Mouse (Mus musculus) stomach, postnatal 0 days (tissue): ENCODE measurements around the gene Plekhm1. TPM values are rescaled to one million over a fixed set of nuclear protein-coding genes. Genes with fewer than 3 reads are reported as not detected.

ENCODE experiments used
- ATAC-seq: fragments of 200-750 bp; cut with Nextera tagmentation; 2 replicates; pipeline ENCODE4 v1.8.0; 2017; ENCODE audit not compliant: low FRiP score, low TSS enrichment
- DNase-seq: peaks from one replicate; pipeline ENCODE4 v3.0.0-alpha.2; 2016; ENCODE audit warnings: low spot score
- H3K27ac ChIP-seq: fragments of 300-500 bp; sonication (generic); replicated peaks from 2 replicates; pipeline ENCODE4 v1.5.1; 2014; ENCODE audit warnings: mild to moderate bottlenecking, control low read depth
- H3K27me3 ChIP-seq: fragments of 300-500 bp; sonication (generic); 2 replicates; pipeline ENCODE4 v1.6.1; 2014; ENCODE audit warnings: low read length; ENCODE audit not compliant: control insufficient read depth, insufficient read depth
- H3K36me3 ChIP-seq: fragments of 300-500 bp; sonication (generic); 2 replicates; pipeline ENCODE4 v1.6.1; 2014; ENCODE audit warnings: low read length, mixed read lengths; ENCODE audit not compliant: control insufficient read depth, insufficient read depth
- H3K4me1 ChIP-seq: fragments of 300-500 bp; sonication (generic); replicated peaks from 2 replicates; pipeline ENCODE4 v1.6.1; 2014; ENCODE audit warnings: antibody characterized with exemption; ENCODE audit not compliant: control insufficient read depth, insufficient read depth
- H3K4me2 ChIP-seq: fragments of 300-500 bp; sonication (generic); replicated peaks from 2 replicates; pipeline ENCODE4 v1.6.1; 2014; ENCODE audit warnings: low read depth, mild to moderate bottlenecking, control low read depth, moderate library complexity
- H3K4me3 ChIP-seq: fragments of 300-500 bp; sonication (generic); 2 replicates; pipeline ENCODE4 v1.5.1; 2014; ENCODE audit warnings: low read depth, low read length, control low read depth
- H3K9ac ChIP-seq: fragments of 300-500 bp; sonication (generic); 2 replicates; pipeline ENCODE4 v1.6.1; 2014; ENCODE audit warnings: mild to moderate bottlenecking, low read length, control low read depth, mixed read lengths
- H3K9me3 ChIP-seq: fragments of 300-500 bp; sonication (generic); 2 replicates; pipeline ENCODE4 v1.6.1; 2016; ENCODE audit warnings: low read length; ENCODE audit not compliant: control insufficient read depth
- CTCF ChIP-seq: IDR thresholded peaks from 2 replicates; pipeline ENCODE4 v1.5.1; 2016; ENCODE audit warnings: antibody characterized with exemption, low read depth, mild to moderate bottlenecking, moderate library complexity
- EP300 ChIP-seq: optimal IDR thresholded peaks from 2 replicates; pipeline ENCODE3; 2016; ENCODE audit warnings: antibody characterized with exemption
- WGBS: fragments of 180-500 bp; shearing (Covaris S2); extraction: QIAGEN DNeasy Blood & Tissue Kit; methylation state at CpG from one replicate; pipeline ENCODE4 v1.1.7; 2014; 5-methylcytosine and 5-hydroxymethylcytosine counted together
- polyA plus RNA-seq: library from polyadenylated mRNA; unstranded; fragments of >200 nt; fragmentation: Nextera tagmentation; extraction: Ambion mirVana; gene quantifications from 2 replicates; pipeline ENCODE4 v1.2.1, GENCODE M21; 2015

Plekhm1 gene
- polyA plus RNA-seq, 1 experiment from 2014 or later: 3.6 TPM

- peaks cover 2% of the 10 kb centered on the region; the same call in 1 of the 2 replicates for H3K4me1 ChIP-seq
- ATAC-seq (peak; percentile 31), DNase-seq (no peak)
- H3K36me3 ChIP-seq: 0 out of 2 replicates have a peak, but pooled peaks cover 2% of the 10 kb centered on the region
- peak overlapping the region; percentile 51 for H3K4me2 ChIP-seq
- H3K27me3 ChIP-seq: no peaks in the 10 kb centered on the region
- no peak overlapping the region; the same call in 1 of the 2 replicates for H3K9ac ChIP-seq
- no peak for TF ChIP-seq EP300
- TF ChIP-seq CTCF: no peak
- peak overlapping the region; percentile 84 for H3K27ac ChIP-seq
- no peaks in the 10 kb centered on the region for H3K9me3 ChIP-seq
- no peak overlapping the region for H3K4me3 ChIP-seq
- WGBS: 47% methylated on average over 19 of the region's 19 CpGs
These were observed 72.4 kb downstream of the Plekhm1 start for GRCm38 (mm10) chr11:103340130-103340529.

DNA sequence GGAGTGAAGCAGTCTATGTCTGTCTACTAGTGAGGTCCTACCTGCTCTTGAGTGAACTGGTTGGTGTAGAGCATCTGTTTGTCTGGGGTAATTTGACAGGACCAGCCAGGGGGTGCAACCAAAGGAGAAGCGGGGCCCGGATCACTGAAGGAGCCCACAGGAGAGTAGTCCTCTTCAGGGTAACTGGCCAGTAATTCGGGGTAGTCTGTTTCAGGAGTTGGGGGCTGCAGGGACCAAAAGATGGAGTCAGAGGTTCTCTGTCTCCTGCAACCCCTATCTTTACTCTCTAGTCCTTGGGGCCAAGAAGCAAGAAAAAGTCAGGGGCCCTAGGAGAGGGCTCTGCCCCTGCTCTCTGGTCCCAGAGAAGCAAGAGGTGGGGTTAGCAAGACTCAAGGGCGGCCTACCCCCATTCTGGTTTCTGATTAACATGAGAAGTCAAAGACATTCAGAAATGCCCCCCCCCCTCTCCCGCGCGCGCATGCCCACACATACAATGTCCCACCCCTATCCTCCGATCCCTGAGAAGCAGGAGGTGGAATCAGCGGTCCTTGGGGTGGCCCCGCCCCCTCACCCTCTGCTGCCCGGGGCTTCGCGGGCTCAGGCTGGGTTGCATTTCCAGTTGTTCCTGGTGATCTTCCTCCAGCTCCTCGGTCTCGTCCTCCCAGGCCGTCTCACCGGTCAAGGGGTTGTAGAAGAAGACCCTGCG lies 72.9 kb downstream of the Plekhm1 start:
- Histone ChIP-seq H3K9me3 (no peaks in the 10 kb centered on the region), H3K27me3 (no peaks in the 10 kb centered on the region), H3K4me1 (peaks cover 2% of the 10 kb centered on the region; the same call in 1 of the 2 replicates), H3K4me2 (peak overlapping the region; percentile 51), H3K9ac (no peak overlapping the region; the same call in 1 of the 2 replicates), H3K36me3 (0 out of 2 replicates have a peak, but pooled peaks cover 2% of the 10 kb centered on the region), H3K27ac (peak overlapping the region; percentile 84), H3K4me3 (no peak overlapping the region)
- DNase-seq (peak; percentile 73), ATAC-seq (0 out of 2 replicates have a peak, but pooled peaks have one; percentile 9)
- TF ChIP-seq EP300: no peak
- 42% methylated on average over 19 of the region's 19 CpGs for WGBS

DNA sequence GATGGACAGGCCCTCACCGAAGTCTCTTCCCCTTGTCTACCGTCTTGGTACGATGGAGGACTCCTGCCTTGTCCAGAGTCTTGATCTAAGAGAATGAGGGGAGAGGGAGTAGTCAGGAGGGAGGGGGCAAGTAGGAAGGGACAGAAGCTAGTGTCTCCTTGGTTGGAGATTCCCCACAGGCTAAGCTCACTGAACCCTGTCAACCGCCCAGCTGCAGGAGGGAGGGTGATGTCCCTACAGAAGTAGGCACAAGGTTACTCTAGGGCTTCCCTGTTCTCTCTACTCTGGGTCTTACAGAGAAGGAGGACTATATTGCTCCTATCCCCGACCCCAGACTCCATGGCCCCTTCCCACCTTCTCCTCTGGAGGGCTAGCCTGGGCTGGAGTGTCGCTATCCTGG lies 73.8 kb downstream of the Plekhm1 start:
- Histone ChIP-seq H3K27me3 (no peaks in the 10 kb centered on the region), H3K36me3 (0 out of 2 replicates have a peak, but pooled peaks cover 2% of the 10 kb centered on the region), H3K9me3 (no peaks in the 10 kb centered on the region), H3K9ac (no peak overlapping the region), H3K4me1 (peaks cover 2% of the 10 kb centered on the region; the same call in 1 of the 2 replicates), H3K27ac (no peak overlapping the region; the same call in none of the 2 replicates), H3K4me3 (no peak overlapping the region), H3K4me2 (no peak overlapping the region)
- DNase-seq (no peak), ATAC-seq (no peak)
- TF ChIP-seq EP300: no peak
- no peak for TF ChIP-seq CTCF
- WGBS: 89% methylated on average over 6 of the region's 6 CpGs

DNA sequence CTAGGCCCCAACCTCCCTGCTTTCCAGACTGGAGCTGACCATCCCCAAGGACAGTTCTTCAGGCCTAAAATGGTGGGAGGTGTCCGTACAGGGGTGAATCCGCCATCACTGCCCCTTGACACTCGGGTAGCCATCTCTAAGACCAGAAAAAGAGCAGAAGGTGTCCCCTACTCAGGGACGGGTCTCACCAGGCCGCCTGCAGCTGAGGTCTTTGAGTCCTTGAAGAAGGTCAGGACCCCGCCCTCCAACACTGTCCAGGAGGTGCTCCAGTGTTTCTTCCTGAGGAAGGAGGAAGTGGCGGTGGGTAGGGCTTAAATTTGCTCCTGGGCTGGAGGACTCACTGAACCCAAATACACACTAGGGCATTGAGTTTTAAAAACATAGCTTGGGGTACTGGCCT lies 74.4 kb downstream of the Plekhm1 start:
- TF ChIP-seq CTCF: no peak
- no peak for TF ChIP-seq EP300
- H3K4me1 ChIP-seq: peaks cover 2% of the 10 kb centered on the region; the same call in 1 of the 2 replicates
- no peaks in the 10 kb centered on the region for H3K27me3 ChIP-seq
- 87% methylated on average over 7 of the region's 7 CpGs for WGBS
- DNase-seq: no peak
- peak overlapping the region; percentile 20; the same call in 1 of the 2 replicates for H3K27ac ChIP-seq
- H3K36me3 ChIP-seq: 0 out of 2 replicates have a peak, but pooled peaks cover 2% of the 10 kb centered on the region
- ATAC-seq: no peak
- H3K4me2 ChIP-seq: no peak overlapping the region
- H3K4me3 ChIP-seq: no peak overlapping the region
- no peak overlapping the region for H3K9ac ChIP-seq
- H3K9me3 ChIP-seq: no peaks in the 10 kb centered on the region

GRCm38 (mm10) chr11:103337180-103337579 lies 75.3 kb downstream of the Plekhm1 start:
- TF ChIP-seq EP300: no peak
- TF ChIP-seq CTCF: no peak
- H3K4me1 ChIP-seq: peaks cover 2% of the 10 kb centered on the region; the same call in 1 of the 2 replicates
- no peak overlapping the region for H3K4me2 ChIP-seq
- no peaks in the 10 kb centered on the region for H3K27me3 ChIP-seq
- ATAC-seq: no peak
- no peak overlapping the region for H3K9ac ChIP-seq
- DNase-seq: no peak
- no peaks in the 10 kb centered on the region for H3K9me3 ChIP-seq
- H3K4me3 ChIP-seq: no peak overlapping the region
- WGBS: 75% methylated on average over 2 of the region's 2 CpGs
- H3K27ac ChIP-seq: peak overlapping the region; percentile 74
- 0 out of 2 replicates have a peak, but pooled peaks cover 2% of the 10 kb centered on the region for H3K36me3 ChIP-seq

DNA sequence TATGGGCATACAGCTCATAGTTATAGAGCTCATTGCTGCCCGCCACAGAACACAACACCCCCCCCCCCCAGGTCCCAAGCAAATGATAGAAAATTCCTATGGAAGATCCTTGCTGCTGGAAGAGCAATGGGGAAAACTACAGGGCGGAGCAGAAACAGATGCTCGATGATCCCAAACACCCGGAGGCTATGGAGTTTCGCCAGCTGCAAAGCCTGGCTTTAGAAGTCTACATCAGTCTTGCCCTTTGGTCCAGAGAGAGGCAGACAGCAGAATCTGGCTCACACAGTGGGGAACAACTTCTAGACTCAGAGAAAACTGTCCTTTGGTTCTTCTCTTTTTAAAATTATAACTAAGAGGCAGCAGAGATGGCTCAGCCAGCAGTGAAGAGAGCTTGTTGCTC lies 76.9 kb downstream of the Plekhm1 start:
- no peak overlapping the region for H3K9ac ChIP-seq
- no peaks in the 10 kb centered on the region for H3K27me3 ChIP-seq
- 0 out of 2 replicates have a peak, but pooled peaks cover 2% of the 10 kb centered on the region for H3K36me3 ChIP-seq
- DNase-seq (no peak), ATAC-seq (no peak)
- TF ChIP-seq CTCF (no peak), EP300 (no peak)
- peaks cover 2% of the 10 kb centered on the region; the same call in 1 of the 2 replicates for H3K4me1 ChIP-seq
- H3K4me2 ChIP-seq: no peak overlapping the region
- no peaks in the 10 kb centered on the region for H3K9me3 ChIP-seq
- 52% methylated on average over 5 of the region's 5 CpGs for WGBS
- no peak overlapping the region for H3K4me3 ChIP-seq
- peak overlapping the region; percentile 74 for H3K27ac ChIP-seq
